Comparison of ENCODE assay signal across 13 mouse cellular contexts in genomic region chr15:85705013-85705528, GRCm38 (mm10). TPM values are rescaled to one million over a fixed set of nuclear protein-coding genes. Genes with fewer than 3 reads are reported as not detected.
DNase-seq lines count a peak whose midpoint lies in the region; TF ChIP-seq lines count a peak whose summit lies in the region.
"Had no signal": no experiment of that assay in that cellular context is flagged by ENCODE, and none has a peak within 500 bp of the region (broad histone marks: within the 10 kb centered on the region; RNA-seq: fewer than 3 reads in every experiment).

No protein-coding gene starts in this region.

- H3K4me3 ChIP-seq in heart, adult 2 months = no peak overlapping the region
- no peak overlapping the region for H3K4me3 ChIP-seq in left cerebral cortex, adult 2 months
- H3K4me3 ChIP-seq: liver, embryonic 13.5 days had no signal

- H3K27ac ChIP-seq in heart, adult 2 months = peak overlapping the region; percentile 86
- peak overlapping the region; percentile 69 for H3K27ac ChIP-seq in left cerebral cortex, adult 2 months
- H3K27ac ChIP-seq: liver, embryonic 13.5 days had no signal

- peaks cover 60% of the 10 kb centered on the region for H3K4me1 ChIP-seq in heart, adult 2 months (ENCODE audit: control insufficient read depth, insufficient read depth, low read length)

- 0 out of 2 replicates have a peak, but pooled peaks cover 2% of the 10 kb centered on the region for H3K79me2 ChIP-seq in heart, adult 2 months (replicated peaks; ENCODE audit: control insufficient read depth, insufficient read depth, low read length)

- TF ChIP-seq EP300 in heart, adult 2 months (IDR thresholded peaks at IDR 0.05; ENCODE audit: insufficient read depth, low read depth, low read length) = no peak

- 47% methylated on average over 9 of the region's 9 CpGs for WGBS in heart, adult 2 months

- intact Hi-C loops in heart, adult 2 months (cut with DNase I) = loop anchor here (10.0 kb wide), 2 partner anchors 50 to 230 kb away; no protein-coding TSS in a partner anchor
- intact Hi-C loops in left cerebral cortex, adult 2 months (cut with DNase I) = loop anchor here (10.0 kb wide), 1 partner anchor 440 kb away; no protein-coding TSS in a partner anchor

- no peak for TF ChIP-seq CTCF in heart, adult 2 months (IDR thresholded peaks at IDR 0.05)
- TF ChIP-seq CTCF in left cerebral cortex, adult 2 months (IDR thresholded peaks at IDR 0.05) = no peak

- DNase-seq in adrenal gland, adult (ENCODE audit: inconsistent age in 2 of 2, low spot score in 1 of 2) = peak; percentile 30 to 82
- no peak for DNase-seq in adrenal gland, adult 18-20 months (ENCODE audit: low spot score in 2 of 2)
- DNase-seq in heart, adult 2 months = no peak
- DNase-seq in heart, adult 8-10 months (ENCODE audit: low spot score) = no peak
- no peak for DNase-seq in left cerebral cortex, adult 2 months (ENCODE audit: extremely low spot score in 1 of 2, low spot score in 2 of 2)
- no peak for DNase-seq in left cerebral cortex, adult 11 months (ENCODE audit: low spot score)
- DNase-seq in cerebellum, postnatal 14 days = peak; percentile 17 to 31
- no peak for DNase-seq in Muller cell, postnatal 12 days (ENCODE audit: inconsistent ontology term)
- DNase-seq: heart, postnatal 4 days; liver, embryonic 13.5 days; midbrain, embryonic 14.5 days; right cerebral cortex, postnatal 25 days; thymus, postnatal 25 days had no signal

- peaks cover 43% of the 10 kb centered on the region for H3K36me3 ChIP-seq in heart, adult 2 months (ENCODE audit: control insufficient read depth, insufficient read depth, low read length)
- H3K36me3 ChIP-seq: liver, embryonic 13.5 days had no signal

- H3K27me3 ChIP-seq in heart, adult 2 months (ENCODE audit: control insufficient read depth, insufficient read depth, low read length) = no peaks in the 10 kb centered on the region
- H3K27me3 ChIP-seq: liver, embryonic 13.5 days had no signal

- H3K9ac ChIP-seq in heart, adult 2 months (ENCODE audit: low read depth, low read length) = 0 out of 2 replicates have a peak overlapping the region, but pooled peaks have one; percentile 5
- H3K9ac ChIP-seq: liver, embryonic 13.5 days had no signal

- no peak for TF ChIP-seq POLR2A in heart, adult 2 months (IDR thresholded peaks at IDR 0.05; ENCODE audit: insufficient read depth, low read depth, low read length)

RNA-seq across cellular contexts. Expression of gene Ppara, which starts 29.7 kb away (rescaled TPM):
- total RNA-seq in adrenal gland, adult 18-20 months (2021) = 100 to 1,000 TPM in 1 of 2 experiments, 10 to 100 TPM in 1; 30.9 to 107 TPM
- 10 to 100 TPM; 53.1 to 60.7 TPM for total RNA-seq in heart, adult 2 months (2021)
- 12.9 and 25.4 TPM in 2 replicates for polyA plus RNA-seq in heart, adult 2 months (2012; rRNA removed)
- total RNA-seq in heart, adult 8-10 months (2022) = 10 to 100 TPM; 50.2 to 79.0 (median 59.5) TPM
- total RNA-seq in left cerebral cortex, adult 2 months (2021) = 1 to 10 TPM; 3.6 TPM

Comparison
In these comparisons a context has a peak if more than half of its experiments do, and no peak if none do; other contexts are left out.
1. DNase-seq: peak in adrenal gland, adult (2 of 2) and cerebellum, postnatal 14 days (2 of 2); none in adrenal gland, adult 18-20 months (0 of 2), heart, adult 2 months (0 of 2), heart, adult 8-10 months (single experiment), left cerebral cortex, adult 2 months (0 of 2), left cerebral cortex, adult 11 months (single experiment) and Muller cell, postnatal 12 days (single experiment).
2. RNA of gene Ppara, which starts 29.7 kb away (total RNA-seq): 30.9 to 107 TPM in adrenal gland, adult 18-20 months, 50.2 to 79.0 TPM in heart, adult 8-10 months and 53.1 to 60.7 TPM in heart, adult 2 months; 3.6 TPM in left cerebral cortex, adult 2 months; every median in the first group is over 4 times any median in the second.